Mouse (Mus musculus) embryonic facial prominence, embryonic 14.5 days (tissue): Measurements from ENCODE around the gene Fam47e. TPM values are rescaled to one million over a fixed set of nuclear protein-coding genes. Genes with fewer than 3 reads are reported as not detected.
A peak's percentile ranks its signal among the peaks of the same experiment; 100 is the strongest.

Experiments used
- ATAC-seq: fragments of 200-750 bp; cut with Nextera tagmentation; 2 replicates; pipeline ENCODE4 v1.8.0; 2017; ENCODE audit warnings: low read depth, moderate number of reproducible peaks, moderate TSS enrichment
- DNase-seq: peaks from one replicate; pipeline ENCODE4 v3.0.0-alpha.2; 2015; ENCODE audit warnings: low spot score
- H3K27ac ChIP-seq: fragments of 300-500 bp; sonication (generic); replicated peaks from 2 replicates; pipeline ENCODE4 v1.5.1; 2014; ENCODE audit warnings: low read depth, mild to moderate bottlenecking, low read length, moderate library complexity
- H3K27me3 ChIP-seq: fragments of 300-500 bp; sonication (generic); replicated peaks from 2 replicates; pipeline ENCODE4 v1.6.1; 2014; ENCODE audit warnings: low read length; ENCODE audit not compliant: control insufficient read depth, insufficient read depth
- H3K36me3 ChIP-seq: fragments of 300-500 bp; sonication (generic); 2 replicates; pipeline ENCODE4 v1.6.1; 2014; ENCODE audit warnings: low read length, mixed read lengths; ENCODE audit not compliant: control insufficient read depth, insufficient read depth
- H3K4me1 ChIP-seq: fragments of 300-500 bp; sonication (generic); 2 replicates; pipeline ENCODE4 v1.6.1; 2014; ENCODE audit warnings: antibody characterized with exemption, low read length; ENCODE audit not compliant: control insufficient read depth, insufficient read depth
- H3K4me2 ChIP-seq: fragments of 300-500 bp; sonication (generic); 2 replicates; pipeline ENCODE4 v1.6.1; 2014; ENCODE audit warnings: low read depth, mild to moderate bottlenecking, low read length, moderate library complexity, mixed read lengths
- H3K4me3 ChIP-seq: fragments of 300-500 bp; sonication (generic); 2 replicates; pipeline ENCODE4 v1.5.1; 2014; ENCODE audit warnings: low read depth, mild to moderate bottlenecking, low read length
- H3K9ac ChIP-seq: fragments of 300-500 bp; sonication (generic); 2 replicates; pipeline ENCODE4 v1.6.1; 2014; ENCODE audit warnings: low read depth, mild to moderate bottlenecking, low read length, moderate library complexity, mixed read lengths
- H3K9me3 ChIP-seq: fragments of 300-500 bp; sonication (generic); 2 replicates; pipeline ENCODE4 v1.6.1; 2016; ENCODE audit warnings: low read length; ENCODE audit not compliant: control insufficient read depth
- WGBS: fragments of 180-500 bp; shearing (Covaris S2); extraction: QIAGEN DNeasy Blood & Tissue Kit; methylation state at CpG from one replicate; pipeline ENCODE4 v1.1.7; 2014; 5-methylcytosine and 5-hydroxymethylcytosine counted together
- polyA plus RNA-seq: library from polyadenylated mRNA; unstranded; fragments of >200 nt; fragmentation: Nextera tagmentation; extraction: Ambion mirVana; gene quantifications from 2 replicates; pipeline ENCODE4 v1.2.1, GENCODE M21; 2014

The Fam47e gene
- polyA plus RNA-seq, 1 experiment from 2014 or later = 2.3 TPM

DNA sequence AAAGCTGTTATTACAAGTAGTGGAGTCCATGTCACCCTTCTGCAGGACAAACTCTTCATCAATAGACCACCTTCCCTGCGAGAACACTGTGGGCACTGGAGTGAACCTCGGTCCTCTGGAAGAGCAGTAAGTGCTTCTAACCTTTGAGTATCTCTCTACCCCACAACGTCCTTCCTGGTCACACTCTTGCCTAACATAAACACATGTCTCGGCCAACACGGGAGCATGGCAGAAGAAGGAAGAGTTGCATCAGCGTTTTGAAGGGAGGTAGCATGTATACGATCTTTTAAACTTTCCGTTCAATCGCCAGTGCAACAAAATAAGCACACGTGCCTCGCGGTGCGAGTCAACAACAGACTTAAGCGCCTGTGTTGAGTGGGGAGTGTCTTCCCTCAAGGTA, 24.7 kb downstream of the Fam47e start:
- H3K9me3 ChIP-seq = no peaks in the 10 kb centered on the region
- H3K4me1 ChIP-seq = no peaks in the 10 kb centered on the region
- no peak overlapping the region for H3K9ac ChIP-seq
- no peaks in the 10 kb centered on the region for H3K27me3 ChIP-seq
- no peak overlapping the region for H3K27ac ChIP-seq
- H3K36me3 ChIP-seq = no peaks in the 10 kb centered on the region
- DNase-seq = no peak
- no peak overlapping the region for H3K4me2 ChIP-seq
- H3K4me3 ChIP-seq = no peak overlapping the region
- no peak for ATAC-seq
- 83% methylated on average over 14 of the region's 14 CpGs for WGBS

DNA sequence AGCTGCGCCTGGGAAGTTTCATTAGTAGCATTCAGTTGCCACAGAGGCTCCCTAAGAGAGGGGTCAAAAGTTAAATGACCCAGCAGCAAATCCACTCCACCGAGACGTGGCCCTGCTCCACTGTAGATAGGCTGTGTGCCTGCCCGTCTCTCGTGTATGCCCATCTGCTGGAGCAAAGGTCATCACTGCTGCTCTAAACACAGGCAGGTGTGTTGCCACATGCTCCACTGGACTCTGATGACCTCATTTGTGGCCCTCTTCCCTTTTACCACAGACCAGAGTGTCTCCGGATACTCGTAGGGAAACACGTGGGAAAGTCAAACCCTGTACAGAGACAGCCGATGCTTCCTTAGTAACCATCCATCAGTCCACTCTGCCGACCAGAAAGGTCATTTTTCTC, 31.1 kb downstream of the Fam47e start:
- ATAC-seq (no peak), DNase-seq (no peak)
- Histone ChIP-seq H3K9me3 (no peaks in the 10 kb centered on the region), H3K27ac (no peak overlapping the region), H3K9ac (no peak overlapping the region), H3K36me3 (no peaks in the 10 kb centered on the region), H3K4me3 (no peak overlapping the region), H3K27me3 (no peaks in the 10 kb centered on the region), H3K4me1 (no peaks in the 10 kb centered on the region), H3K4me2 (no peak overlapping the region)
- 48% methylated on average over 10 of the region's 10 CpGs for WGBS

DNA sequence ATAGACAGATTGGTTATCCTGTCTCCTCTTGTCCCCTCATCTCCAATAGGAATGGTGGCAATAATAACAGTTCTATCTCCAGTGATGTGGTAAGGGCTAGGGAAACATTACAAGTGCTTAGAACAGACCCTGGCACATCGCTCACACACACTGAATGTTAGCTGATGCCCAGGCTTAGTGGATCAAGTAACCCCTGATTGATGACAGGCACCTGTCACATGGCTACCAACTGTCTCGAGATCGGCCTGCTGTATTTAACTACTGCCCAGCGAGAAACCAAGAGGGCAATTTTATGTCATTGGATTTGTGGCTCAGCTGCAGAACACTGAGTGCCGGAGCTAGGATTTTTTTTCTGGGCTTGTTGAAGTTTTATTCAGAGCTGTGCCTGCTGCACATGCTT, 40.2 kb downstream of the Fam47e start:
- H3K27me3 ChIP-seq = no peaks in the 10 kb centered on the region
- DNase-seq (no peak), ATAC-seq (no peak)
- no peak overlapping the region for H3K4me2 ChIP-seq
- no peaks in the 10 kb centered on the region for H3K9me3 ChIP-seq
- no peak overlapping the region for H3K9ac ChIP-seq
- H3K27ac ChIP-seq = no peak overlapping the region
- 66% methylated on average over 5 of the region's 5 CpGs for WGBS
- no peak overlapping the region for H3K4me3 ChIP-seq
- no peaks in the 10 kb centered on the region for H3K4me1 ChIP-seq
- no peaks in the 10 kb centered on the region for H3K36me3 ChIP-seq

DNA sequence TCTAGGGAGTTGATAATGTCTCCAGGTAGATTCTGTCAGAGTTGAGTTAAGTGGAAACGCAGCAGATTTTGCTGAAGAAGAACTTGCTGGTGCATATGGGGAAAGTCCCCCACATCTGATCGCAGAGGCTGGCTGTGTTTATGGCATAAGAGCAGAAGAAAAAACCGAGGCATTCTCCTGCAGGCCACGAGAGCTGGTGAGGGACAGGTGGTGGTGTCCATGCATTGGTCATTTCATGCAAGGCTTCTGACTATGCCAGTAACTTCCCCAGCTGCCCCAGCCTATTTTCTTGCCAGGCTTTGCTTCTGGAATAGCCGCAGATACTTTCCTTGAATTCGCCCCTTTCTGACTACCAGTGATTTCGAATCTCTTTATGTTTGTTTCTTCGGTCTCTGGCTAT, 42.0 kb downstream of the Fam47e start:
- ATAC-seq (no peak), DNase-seq (no peak)
- Histone ChIP-seq H3K36me3 (no peaks in the 10 kb centered on the region), H3K9ac (no peak overlapping the region), H3K9me3 (no peaks in the 10 kb centered on the region), H3K4me2 (no peak overlapping the region), H3K27me3 (no peaks in the 10 kb centered on the region), H3K27ac (no peak overlapping the region), H3K4me1 (no peaks in the 10 kb centered on the region), H3K4me3 (no peak overlapping the region)
- 86% methylated on average over 8 of the region's 8 CpGs for WGBS

DNA sequence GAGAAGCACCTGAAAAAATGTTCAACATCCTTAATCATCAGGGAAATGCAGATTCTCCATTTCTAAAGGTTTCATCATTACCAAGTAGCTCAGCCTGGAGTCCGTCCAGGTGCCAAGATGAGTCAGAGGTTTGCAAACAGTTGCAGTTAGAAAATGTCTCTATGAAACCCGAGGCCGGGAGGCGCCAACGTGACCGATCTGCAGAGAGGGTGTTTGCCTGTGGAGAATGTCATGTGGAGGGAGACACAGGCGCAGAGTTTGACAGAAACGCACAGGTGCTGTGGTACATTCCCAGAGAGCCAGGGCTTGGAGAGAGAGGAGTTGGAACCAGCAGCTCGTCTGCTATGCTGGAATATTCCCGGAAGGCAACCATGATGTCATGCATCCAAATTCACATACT, 44.2 kb downstream of the Fam47e start:
- Histone ChIP-seq H3K36me3 (no peaks in the 10 kb centered on the region), H3K27ac (no peak overlapping the region), H3K9ac (no peak overlapping the region), H3K4me2 (no peak overlapping the region), H3K27me3 (no peaks in the 10 kb centered on the region), H3K4me1 (no peaks in the 10 kb centered on the region; the same call in none of the 2 replicates), H3K9me3 (no peaks in the 10 kb centered on the region), H3K4me3 (no peak overlapping the region)
- peak; percentile 68 for DNase-seq
- 62% methylated on average over 10 of the region's 10 CpGs for WGBS
- ATAC-seq = peak; percentile 42; the same call in 1 of the 2 replicates

DNA sequence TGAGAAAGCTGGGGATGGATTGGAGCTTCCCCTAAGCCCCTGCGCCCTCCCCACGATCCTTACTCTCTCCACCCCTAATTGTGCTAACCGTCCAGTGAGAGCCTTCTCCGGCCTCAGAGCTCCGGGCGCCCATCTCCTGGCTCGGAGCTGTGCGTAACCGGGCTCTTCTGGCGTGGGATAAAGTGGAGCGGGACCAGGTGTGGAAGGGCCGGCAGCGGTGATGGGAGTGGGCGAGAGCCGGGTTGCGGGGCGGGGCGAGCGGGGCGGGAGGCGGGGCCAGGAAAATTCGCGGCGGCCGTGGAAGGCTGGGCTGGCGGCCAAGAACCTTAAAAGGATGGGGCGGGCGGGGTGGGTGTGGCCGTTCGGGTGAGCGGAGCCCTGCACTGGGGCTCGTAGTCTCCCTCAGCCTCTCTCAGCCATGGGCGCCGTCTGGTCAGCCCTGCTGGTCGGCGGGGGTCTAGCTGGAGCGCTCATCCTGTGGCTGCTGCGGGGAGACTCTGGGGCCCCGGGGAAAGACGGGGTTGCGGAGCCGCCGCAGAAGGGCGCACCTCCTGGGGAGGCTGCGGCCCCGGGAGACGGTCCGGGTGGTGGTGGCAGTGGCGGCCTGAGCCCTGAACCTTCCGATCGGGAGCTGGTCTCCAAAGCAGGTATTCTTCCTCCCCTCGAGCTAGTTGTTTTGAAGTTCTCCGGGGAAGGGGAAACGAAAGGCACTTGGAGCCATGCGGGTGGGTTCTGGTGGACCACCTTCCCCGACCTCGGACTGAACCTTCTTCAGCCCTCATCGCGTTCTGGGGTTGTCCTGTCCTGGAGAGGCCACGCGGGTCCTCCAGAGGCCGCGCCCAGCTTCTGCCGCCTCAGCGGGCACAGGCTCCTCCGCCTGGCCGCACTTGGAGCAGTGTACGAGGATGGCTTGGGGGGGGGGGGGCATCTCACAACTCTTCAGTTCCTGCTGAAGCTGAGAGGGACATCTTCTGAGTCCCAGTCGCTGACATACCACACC, 48.1 kb downstream of the Fam47e start, which contains the start of gene Stbd1:
TSS of gene Stbd1 (plus strand) at position 351 of the 1,000 bp plus-strand sequence.
- under 1% methylated on average over 47 of the region's 69 CpGs for WGBS
- Histone ChIP-seq H3K4me2 (peak within 1 kb of the TSS; percentile 91), H3K27ac (no peak within 1 kb of the TSS; the same call in 1 of the 2 replicates), H3K9ac (peak within 1 kb of the TSS; percentile 74), H3K4me1 (peaks cover 6% of the 10 kb centered on the region), H3K27me3 (no peaks in the 10 kb centered on the region), H3K9me3 (no peaks in the 10 kb centered on the region), H3K36me3 (no peaks in the 10 kb centered on the region), H3K4me3 (peak within 1 kb of the TSS; percentile 70)
- DNase-seq (peak; percentile 87), ATAC-seq (peak; percentile 92)

DNA sequence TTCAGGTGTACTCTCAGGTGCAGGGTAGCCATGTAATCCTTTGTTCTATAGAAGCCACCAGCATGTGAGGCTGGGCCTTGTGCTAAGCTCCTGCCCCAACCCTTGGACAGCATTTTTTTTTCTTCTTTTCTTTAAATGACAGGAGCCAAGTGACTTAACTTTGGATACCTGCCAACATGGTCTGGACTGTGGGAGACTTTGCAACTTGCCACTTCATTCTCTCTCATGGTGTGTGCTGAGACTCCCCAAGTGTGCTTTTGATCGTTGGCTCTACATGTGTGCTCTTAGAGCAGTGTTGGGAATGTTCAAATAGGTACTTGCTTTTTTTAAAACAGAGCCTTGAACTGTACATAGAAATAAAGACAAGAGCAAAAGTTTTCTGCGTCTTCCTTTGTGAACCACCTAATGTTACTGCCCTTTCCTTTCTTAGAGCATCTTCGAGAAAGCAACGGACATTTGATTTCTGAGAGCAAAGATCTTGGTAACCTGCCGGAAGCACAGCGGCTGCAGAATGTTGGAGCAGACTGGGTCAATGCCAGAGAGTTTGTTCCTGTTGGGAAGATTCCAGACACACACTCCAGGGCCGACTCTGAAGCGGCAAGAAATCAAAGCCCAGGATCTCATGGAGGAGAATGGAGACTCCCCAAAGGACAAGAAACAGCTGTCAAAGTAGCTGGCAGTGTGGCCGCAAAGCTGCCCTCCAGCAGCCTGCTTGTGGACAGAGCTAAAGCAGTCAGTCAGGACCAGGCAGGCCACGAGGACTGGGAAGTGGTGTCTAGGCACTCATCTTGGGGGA, 49.8 kb downstream of the Fam47e start:
- no peak overlapping the region for H3K27ac ChIP-seq

DNA sequence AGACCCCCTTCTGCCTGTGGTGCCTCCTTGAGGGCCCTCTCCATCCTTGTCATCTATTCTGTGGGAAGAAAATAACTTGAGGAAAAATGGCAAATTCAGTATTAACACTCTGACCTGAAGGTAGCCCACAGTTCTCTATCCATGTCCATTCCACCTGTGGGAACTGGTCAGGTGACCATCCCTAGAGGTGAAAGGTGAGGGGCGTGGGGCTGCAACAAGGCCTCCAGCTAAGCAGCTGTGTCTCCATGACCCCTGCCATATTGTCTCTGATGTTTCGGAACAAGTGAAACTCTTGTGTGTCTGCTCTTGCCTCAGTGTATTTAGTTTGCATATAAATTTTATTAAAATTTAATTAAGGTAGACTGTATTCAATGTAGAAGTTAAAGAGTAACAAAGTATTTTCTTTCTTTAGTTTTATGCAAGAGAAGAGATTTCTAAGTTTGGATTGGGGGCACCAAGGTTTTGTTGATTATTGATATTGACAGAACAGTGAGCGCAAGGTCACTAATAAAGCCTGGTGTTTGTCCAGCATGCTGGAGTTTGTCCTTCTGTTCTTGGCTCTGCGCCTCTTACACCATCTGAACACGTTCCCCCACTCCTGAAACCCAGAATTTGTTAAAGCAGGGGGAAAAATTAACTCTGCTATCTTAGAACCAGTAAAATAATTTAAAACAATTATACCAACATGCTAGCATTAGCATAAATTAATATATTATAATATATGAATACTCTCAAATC, 52.8 kb downstream of the Fam47e start:
- DNase-seq = no peak
- H3K4me1 ChIP-seq = peaks cover 6% of the 10 kb centered on the region
- H3K4me3 ChIP-seq = no peak overlapping the region
- H3K4me2 ChIP-seq = no peak overlapping the region
- H3K27ac ChIP-seq = no peak overlapping the region
- H3K36me3 ChIP-seq = no peaks in the 10 kb centered on the region
- H3K9me3 ChIP-seq = no peaks in the 10 kb centered on the region
- ATAC-seq = no peak
- no peaks in the 10 kb centered on the region for H3K27me3 ChIP-seq
- no peak overlapping the region for H3K9ac ChIP-seq
- WGBS = 87% methylated on average over 5 of the region's 5 CpGs

More for the DNA sequence above, 49.8 kb downstream of the Fam47e start:
- ATAC-seq (no peak), DNase-seq (peak; percentile 58)
- Histone ChIP-seq H3K9ac (no peak overlapping the region), H3K4me3 (no peak overlapping the region), H3K4me1 (peaks cover 6% of the 10 kb centered on the region), H3K9me3 (no peaks in the 10 kb centered on the region), H3K4me2 (peak overlapping the region; percentile 91), H3K36me3 (no peaks in the 10 kb centered on the region), H3K27me3 (no peaks in the 10 kb centered on the region)
- 64% methylated on average over 10 of the region's 10 CpGs for WGBS
